Mouse (Mus musculus) gastrocnemius, postnatal 36 days (tissue): Measurements from ENCODE around the gene Trib2. TPM values are rescaled to one million over a fixed set of nuclear protein-coding genes. Genes with fewer than 3 reads are reported as not detected.

Experiments
- DNase-seq, 2 experiments: peaks; one replicate each; pipeline ENCODE4 v3.0.0; 2022
- intact Hi-C: fragments of 180-260 bp; cut with DNase I; formaldehyde crosslinking; loops from one replicate; pipeline ENCODE4 v1.15.1; 2025
- long read RNA-seq, 2 experiments: library from polyadenylated mRNA; stranded (forward); transcript quantifications; one replicate each; pipeline ENCODE4 v2.0.0; 2021
- total RNA-seq, 2 experiments: library from RNA; stranded (reverse); gene quantifications; 2 replicates each; pipeline ENCODE4 v1.2.3; 2021

The Trib2 gene
- 10 to 100 TPM; 13.7 to 19.0 TPM for total RNA-seq
- long read RNA-seq, experiment 1, full-length matches to known transcripts: 3 of 5 reads
- long read RNA-seq, experiment 1, partial matches to known transcripts: 0 of 5 reads
- long read RNA-seq, experiment 1, other reads (novel, unspliced or antisense): 2 of 5 reads
- long read RNA-seq, experiment 2, full-length matches to known transcripts: 6 of 11 reads
- long read RNA-seq, experiment 2, partial matches to known transcripts: 0 of 11 reads
- long read RNA-seq, experiment 2, other reads (novel, unspliced or antisense): 5 of 11 reads

DNA sequence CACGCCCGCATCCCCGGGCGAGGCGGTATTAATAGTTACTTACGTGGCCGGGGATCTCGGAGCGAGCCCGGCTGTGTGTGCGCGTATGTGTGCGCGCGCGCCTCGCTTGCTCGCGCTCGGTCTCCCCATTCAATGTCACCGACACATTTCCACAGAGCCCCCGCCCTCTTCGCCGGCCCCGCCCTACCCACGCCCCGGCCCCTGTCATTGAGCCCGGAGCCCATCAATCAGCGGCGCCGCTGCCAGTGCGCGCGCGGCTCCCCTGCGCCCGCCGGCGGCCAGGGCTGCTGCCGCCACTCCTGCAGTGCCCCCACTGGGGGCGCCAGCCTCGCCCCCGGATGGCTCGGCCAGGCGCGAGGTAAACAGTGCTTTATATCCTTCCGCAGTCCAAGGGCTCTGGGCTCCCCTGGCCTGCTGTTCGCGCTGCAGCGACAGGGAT, at the start of gene Trib2:
Gene Trib2, minus strand, starts transcription at position 183 of the 439 bp plus-strand sequence.
- intact Hi-C loops: loop anchor here (5.0 to 10.0 kb wide), 7 partner anchors 111 to 696 kb away; no protein-coding TSS in a partner anchor
- DNase-seq: peak; percentile 83 to 88

DNA sequence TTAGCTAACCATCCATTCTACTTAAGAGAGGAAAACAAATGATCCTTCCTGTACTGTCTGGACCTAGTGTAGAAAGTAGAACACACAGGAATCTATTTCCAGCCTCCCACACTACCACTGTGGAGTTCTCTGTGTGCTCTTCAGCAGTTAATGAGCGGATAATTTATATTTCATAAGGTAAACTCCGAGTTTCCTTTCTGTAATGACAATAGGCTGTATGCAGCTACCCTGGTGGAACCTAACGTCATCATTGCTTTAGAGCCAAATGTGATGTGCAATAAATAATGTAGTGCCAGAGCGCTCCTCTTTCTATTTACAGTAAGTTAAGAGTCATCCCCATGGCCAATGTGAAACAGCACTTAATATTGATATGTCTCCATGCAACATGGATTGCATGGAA, 41.3 kb upstream of the Trib2 start:
- intact Hi-C loops: loop anchor here (5.0 kb wide), 1 partner anchor 54 kb away; no protein-coding TSS in a partner anchor
- no peak for DNase-seq

DNA sequence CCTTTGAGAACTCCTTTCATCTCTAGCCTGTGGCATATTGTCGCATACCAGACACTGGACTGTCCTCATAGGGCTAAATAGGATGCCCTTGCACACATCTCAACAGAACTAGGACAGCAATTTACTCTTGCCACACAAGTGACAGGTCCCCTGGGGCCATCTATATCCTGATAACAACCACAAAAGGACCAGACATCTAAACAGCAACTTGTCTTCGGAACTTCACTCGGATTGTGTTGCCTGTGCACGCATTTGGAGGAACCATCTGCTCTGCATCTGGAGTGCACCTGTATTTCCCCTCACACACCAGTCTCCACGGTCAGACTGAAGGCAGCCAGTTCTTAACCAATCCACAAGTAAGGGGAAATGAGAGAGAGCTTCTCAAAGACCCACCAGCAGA, 39.2 kb upstream of the Trib2 start:
- intact Hi-C loops: loop anchor here (5.0 kb wide), 1 partner anchor 56 kb away; no protein-coding TSS in a partner anchor
- no peak for DNase-seq

DNA sequence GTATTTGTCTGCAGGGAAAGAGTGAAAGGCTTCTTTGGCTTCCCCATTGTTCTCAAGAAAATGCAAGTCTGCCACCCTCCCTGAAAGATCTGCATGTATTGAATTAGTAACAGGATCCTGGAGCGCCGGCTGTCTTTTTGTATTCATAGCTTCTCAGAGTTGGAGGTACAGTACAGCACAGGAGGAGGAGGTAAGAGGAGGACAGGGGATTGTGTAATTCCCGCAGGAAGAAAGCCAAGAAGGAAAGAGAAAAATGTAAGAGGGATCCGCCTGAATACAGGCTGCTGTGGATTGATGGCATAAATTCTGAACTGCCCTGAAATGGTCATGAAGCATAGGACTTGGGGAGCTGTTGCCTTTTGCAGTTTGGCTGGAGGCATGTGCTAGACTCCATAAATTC, 36.1 kb upstream of the Trib2 start:
- no peak for DNase-seq
- intact Hi-C loops: loop anchor here (5.0 kb wide), 1 partner anchor 120 kb away; no protein-coding TSS in a partner anchor

DNA sequence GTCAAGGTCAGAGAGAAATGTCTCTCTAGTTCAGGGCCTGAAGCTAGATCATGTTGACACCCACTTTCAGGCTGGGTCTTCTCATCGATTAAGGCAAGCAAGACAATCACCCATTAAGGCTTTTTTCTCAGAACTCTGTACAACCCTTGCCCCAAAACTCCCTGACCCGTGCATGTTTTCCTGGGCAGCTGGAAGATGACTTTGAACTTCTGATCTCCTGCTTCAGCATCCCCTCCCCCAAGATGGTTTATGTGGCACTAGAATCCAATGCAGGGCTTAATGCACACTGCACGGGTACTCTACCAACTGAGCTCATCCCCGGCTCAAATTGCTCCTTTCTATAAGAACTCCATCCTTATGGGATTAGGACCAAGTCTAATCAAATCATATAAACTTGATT, 35.3 kb upstream of the Trib2 start:
- intact Hi-C loops: loop anchor here (5.0 kb wide), 1 partner anchor 120 kb away; no protein-coding TSS in a partner anchor
- no peak for DNase-seq

DNA sequence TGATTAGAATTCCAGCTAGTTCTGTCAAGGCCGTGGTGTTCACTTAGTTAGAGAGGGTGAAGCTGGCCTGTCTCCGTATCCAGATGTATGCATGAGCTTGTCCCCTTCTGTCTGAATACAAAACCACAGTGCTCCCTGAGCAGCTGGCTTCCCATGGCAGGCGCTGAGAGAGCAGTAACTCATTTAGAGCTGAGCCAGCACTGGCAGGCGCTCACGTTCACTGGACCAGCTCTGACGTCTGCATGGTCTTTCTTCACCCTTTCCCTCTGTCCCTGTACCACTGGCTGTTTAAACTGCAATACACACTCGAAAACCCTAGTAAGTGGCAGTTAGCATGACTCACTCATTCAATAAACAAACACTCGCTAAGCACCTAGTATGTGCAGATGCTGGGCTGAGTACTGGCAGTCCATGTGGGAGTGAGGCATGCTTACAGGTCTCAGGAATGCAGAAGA, 33.7 kb upstream of the Trib2 start:
- peak; percentile 47 to 52 for DNase-seq
- intact Hi-C loops: loop anchor here (5.0 kb wide), 1 partner anchor 122 kb away; no protein-coding TSS in a partner anchor

DNA sequence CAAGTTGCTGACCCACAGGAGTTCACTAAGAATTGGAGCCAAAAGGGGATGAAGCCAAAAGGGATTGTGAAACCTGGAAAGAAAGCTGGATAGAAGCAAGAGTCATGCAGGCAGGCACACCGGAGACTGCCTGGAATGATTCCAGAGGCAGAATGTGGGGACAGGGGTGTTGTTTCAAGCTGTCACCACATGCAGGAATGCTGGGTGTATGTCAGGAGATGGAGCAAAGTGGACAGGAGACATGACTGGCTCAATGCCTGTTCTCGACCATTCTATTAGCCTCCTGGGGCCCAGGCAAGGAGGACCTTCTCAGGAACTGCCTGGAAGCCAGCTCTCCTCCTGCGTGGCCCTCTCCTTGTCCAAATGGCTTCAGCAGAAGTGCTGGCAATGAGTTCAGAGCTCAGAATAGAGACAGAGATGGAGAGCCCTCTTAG, 33.2 kb upstream of the Trib2 start:
- intact Hi-C loops: loop anchor here (5.0 kb wide), 1 partner anchor 122 kb away; no protein-coding TSS in a partner anchor
- peak; percentile 65 to 76 for DNase-seq

DNA sequence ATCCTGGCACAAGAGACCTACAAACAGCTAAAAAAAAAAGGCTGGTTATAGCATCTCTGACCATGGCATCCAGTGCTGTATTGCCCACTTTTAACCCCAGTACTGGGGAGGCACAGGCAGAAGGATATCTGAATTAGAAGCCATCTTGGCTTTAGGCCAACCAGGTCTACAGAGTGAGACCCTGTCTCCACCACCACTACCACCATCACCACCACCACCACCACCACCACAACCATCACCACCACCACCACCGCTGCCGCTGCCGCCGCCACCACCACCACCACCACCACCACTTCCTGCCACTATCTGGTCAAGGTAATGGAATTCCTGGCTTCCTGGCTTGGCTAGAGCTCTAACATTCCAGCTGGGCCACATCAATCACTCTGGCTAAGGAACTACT, 31.7 kb upstream of the Trib2 start:
- DNase-seq: no peak
- intact Hi-C loops: no loop called here

DNA sequence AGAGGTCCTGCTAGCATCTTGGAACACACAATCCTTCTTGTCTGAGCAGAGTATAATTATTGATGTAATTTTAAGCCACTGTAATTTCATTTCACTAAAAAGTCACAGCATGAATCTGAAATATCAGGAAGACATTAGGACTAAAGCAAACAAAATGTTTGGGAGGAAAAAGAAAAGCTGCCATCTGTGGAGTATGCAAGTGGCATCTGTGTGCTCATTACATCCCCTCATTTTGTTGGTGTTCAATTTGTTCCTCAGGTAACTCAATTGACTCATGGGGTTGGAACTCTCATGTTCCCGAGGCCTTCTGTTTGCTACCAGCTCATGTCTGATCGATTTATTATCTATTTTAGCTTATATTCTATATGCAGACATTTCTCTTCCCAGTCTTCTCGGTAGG, 28.0 kb upstream of the Trib2 start:
- DNase-seq: no peak
- intact Hi-C loops: no loop called here

DNA sequence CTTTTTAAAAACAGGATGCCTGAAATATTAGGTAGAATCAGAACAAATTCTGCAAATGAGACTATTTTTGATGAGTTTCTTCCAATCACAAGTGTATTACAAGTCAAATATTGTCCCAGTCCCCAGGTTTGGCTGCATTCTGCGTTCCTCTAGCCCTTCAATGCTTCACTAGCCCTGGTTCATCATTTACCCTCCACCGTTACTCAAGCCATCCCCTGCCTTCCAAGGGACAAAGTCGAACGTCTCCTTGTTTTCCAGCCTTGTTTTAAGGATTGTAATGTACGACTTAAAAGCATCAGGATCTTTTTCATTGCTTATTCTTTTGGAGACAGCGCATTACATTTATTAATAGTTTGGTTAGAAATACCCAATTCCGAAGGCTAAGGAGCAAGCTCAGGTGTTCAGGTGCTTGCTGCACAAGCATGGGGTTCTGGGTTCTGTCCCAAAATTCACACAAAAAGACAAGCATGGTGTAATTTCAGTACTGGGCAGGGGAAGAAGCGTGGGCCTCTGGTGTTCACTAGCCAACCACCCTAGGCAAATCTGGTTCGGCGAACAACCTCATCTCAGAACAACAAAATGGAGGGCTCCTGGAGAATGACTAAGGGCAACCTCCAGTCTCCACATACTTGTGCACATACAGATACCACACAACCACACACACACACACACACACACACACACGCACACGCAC, 24.3 kb upstream of the Trib2 start:
- intact Hi-C loops: no loop called here
- no peak for DNase-seq

DNA sequence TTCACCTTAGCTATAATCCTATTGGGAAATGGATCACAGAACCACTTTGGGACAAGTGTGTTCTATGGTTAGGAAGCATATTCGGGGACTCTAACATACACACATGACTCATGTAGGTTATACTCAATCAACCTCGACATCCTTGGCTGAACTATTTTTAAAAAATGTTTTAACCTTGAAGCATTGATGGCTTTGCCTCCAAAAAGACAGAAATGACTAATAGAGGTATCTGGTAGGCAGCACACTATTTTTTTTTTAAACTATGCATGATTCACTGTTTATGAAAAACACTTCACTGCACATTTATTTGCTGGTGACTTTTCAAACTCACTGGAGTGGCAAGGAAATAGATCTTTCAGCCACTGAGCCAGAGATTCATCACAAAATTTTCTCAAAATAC, 21.5 kb upstream of the Trib2 start:
- intact Hi-C loops: no loop called here
- DNase-seq: no peak

DNA sequence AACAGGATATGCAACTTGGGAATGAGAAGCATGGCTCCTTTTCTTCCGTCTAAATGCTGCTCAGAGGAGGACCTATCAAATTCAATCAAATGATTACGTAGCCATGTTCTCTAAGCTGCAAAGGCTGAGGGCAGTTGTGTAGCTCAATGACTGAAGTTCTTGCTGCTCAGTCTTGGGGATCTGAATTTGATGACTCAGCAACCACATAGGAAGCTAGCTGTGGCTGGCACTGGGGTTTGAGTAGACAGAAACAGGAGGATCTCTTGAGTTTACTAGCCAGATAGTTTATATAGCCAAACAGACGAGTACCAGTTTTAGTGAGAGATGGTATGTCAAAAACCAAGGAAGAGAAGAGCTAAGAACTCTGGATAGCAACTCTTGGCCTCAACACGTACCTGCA, 20.8 kb upstream of the Trib2 start:
- no peak for DNase-seq
- intact Hi-C loops: no loop called here

DNA sequence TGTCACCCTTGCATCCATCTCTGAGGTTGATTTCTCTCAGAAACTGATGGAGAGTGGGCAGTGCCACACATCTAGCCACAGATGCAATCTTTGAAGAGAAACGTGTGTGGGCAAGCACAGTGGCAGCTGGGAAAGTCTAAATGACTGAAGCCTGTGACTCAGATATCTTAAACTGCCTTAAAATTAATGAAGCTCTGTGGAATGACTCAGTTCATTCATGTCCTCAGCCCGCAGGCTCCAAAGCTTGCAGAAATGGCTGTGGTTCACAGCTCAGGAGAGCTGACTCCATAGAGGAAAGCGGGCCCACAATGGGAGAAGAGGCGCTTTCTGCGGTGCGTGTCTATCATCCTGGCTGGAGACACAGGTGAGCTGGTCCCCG, 15.9 kb upstream of the Trib2 start:
- intact Hi-C loops: no loop called here

DNA sequence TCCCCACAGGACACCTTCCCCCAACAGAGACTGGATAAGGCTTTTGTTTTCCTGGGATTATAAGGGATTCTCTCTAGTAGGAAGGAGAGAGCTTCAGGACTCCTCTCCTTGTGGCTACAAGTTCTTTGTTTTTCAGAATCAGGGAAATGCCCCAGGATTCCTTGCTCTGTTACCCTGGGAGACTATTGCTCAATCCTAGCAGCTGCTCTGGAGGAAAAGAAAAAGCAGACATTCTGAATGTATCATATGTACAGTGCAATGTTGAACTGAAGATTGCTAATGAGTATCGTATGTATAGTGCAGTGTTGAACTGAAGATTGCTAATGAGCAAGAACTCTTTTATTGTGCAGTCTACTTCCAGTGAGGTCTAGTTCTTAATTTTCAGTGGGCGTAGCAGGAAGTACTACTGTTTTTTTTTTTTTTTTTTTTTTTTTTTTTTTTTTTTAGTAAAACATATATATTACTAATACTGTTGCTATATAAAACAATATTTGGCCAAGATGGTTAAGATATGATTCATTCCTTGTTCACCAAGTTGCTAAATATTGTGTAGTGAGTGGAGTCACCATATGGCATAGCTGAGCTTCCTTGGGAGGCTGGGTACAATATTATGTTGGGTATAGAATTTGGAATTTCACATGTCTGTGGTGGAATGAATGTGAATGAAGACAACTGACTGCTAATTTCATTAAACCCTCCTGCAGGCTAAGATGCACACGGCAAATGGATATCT, 15.4 kb upstream of the Trib2 start:
- no peak for DNase-seq
- intact Hi-C loops: no loop called here

More for the DNA sequence above, 15.9 kb upstream of the Trib2 start:
- DNase-seq: no peak

DNA sequence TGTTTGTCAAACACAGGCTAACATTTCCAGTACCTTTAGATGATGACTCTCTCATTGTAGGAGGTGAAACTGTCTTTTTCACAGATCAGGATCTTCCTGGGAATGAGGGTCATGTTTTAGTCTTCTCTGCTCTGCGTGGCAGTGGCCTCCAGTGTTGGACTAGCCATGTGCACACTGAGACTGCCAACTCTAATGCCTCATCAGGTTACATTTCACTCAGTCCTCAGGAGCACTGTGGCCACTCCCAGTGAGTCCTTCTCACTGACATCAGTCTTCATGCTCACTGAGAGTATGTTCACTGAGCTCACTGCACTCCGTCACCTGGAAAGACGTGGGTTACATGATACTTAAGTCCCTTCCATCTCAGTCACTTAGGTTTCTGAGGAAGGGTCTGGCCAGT, 14.0 kb upstream of the Trib2 start:
- intact Hi-C loops: no loop called here
- DNase-seq: no peak

DNA sequence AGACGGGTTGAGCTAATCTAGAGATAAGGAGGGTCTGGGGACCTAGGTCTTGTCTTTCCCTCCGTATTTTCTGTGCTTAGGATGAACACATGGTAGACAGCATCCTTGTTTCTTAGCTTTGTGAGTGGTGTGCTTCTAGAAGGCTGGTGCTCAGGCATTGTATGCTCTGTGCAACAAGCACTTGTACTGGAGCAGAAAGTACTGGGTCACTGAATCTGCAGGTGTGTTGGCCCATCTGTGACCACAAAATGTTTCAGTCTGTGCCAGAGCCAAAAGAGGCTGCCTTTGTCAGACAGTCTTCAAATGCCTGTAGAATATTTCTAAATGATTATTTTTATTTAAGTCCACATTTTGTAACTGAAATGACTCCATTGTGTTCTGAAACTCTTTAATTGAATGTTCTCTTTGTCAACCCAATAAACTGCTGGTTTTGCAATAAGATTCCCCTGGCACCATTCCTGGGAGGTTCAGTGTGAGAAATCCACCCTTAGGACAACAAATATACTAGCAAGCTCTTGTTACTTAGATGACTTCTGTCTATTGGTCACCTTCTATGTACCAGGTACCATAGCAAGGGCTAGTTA, 12.2 kb upstream of the Trib2 start:
- no peak for DNase-seq
- intact Hi-C loops: no loop called here

DNA sequence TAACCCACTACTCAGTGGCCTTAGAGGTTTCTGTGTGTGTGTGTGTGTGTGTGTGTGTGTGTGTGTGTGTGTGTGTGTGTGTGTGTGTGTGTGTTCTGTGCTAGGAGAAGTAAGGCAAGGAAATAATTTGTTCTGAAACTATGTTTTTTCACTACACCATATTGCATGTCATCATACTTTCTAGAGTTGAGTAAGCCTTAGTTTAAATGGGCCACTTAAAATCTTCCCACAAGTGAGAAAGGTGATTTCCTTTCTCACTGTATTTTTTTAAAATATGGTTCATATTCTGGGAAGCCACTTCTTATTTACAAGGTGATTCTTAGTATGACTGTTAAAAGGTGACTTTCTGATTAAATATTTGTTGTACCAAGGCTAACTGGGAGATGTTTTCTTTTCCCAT, 4.3 kb upstream of the Trib2 start:
- intact Hi-C loops: no loop called here

DNA sequence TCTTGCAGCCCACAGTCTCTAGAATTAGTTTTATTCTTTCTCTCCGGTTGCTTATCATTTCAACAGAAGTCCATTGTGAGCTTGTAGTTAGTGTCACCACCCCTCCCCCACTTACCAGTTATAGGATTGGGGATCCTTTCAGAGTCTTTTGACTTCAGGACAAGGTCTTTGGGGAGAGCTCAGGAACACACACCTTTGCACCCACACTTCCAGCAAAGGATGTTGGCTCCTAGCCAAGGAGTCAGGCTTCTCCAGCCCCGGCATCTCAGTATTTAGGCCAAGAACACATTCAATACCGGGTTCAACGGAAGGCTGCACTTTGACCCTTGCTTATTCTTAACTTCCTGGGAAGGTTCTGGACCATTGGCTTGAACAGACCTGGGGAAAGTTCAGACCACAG, 643 bp upstream of the Trib2 start:
- intact Hi-C loops: loop anchor here (5.0 to 10.0 kb wide), 7 partner anchors 110 to 695 kb away; no protein-coding TSS in a partner anchor
- DNase-seq: no peak

More for the DNA sequence above, 4.3 kb upstream of the Trib2 start:
- no peak for DNase-seq

DNA sequence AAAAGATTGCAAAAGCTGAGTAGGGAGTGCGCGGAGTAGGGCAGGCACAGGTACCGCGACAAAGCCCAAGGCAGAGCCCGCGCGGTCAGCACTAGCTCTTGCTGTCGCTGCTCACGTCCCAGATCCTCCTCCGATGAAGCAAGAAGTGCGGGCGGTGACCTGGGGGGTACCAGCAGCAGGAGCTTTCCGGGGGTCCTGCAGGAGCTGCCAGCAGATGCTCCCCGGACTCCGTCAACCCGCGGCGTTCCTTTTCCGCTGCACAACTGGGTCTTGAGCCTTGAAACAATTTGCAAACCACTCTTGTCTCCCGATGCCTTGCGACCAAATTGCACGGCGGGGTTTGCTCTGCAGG, 492 bp downstream of the Trib2 start:
- DNase-seq: peak; percentile 26 to 60
- intact Hi-C loops: loop anchor here (5.0 to 10.0 kb wide), 7 partner anchors 111 to 696 kb away; no protein-coding TSS in a partner anchor

DNA sequence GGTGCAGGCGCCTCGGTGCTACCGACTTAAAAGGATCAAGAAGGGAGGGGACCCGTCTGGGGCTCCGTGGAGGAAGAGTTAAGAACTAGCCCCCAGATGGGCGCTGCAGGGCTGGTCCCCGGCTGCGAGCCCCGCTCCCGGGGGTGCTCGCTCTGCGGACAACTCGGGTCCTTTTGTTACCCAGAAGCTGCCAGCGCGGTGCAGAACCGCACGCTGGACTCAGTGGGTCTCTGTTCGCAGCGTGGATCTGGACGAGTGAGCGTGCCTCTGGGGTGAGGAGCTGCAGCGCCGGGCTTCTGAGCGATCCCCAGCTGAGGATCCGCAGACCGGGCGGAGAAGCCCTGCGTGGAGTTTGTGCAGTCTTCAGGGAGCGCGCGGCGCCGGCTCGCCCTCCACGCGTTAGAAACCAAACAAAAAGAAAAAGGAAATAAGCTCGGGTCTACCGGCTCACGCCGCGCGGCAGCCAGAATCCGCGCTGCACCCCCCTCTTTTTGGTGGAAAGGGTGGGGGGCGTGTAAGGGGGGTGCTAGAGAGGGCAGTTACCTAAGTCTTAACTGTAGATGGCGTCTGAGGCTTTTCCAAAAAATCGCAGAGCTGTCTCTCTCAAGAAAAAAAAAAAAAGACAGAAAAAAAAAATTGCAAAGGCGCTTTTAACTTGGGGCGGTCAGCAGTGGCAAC, 1.0 kb downstream of the Trib2 start:
- intact Hi-C loops: loop anchor here (5.0 to 10.0 kb wide), 7 partner anchors 112 to 697 kb away; no protein-coding TSS in a partner anchor
- peak; percentile 41 to 75 for DNase-seq
